In the genomic region with DNA sequence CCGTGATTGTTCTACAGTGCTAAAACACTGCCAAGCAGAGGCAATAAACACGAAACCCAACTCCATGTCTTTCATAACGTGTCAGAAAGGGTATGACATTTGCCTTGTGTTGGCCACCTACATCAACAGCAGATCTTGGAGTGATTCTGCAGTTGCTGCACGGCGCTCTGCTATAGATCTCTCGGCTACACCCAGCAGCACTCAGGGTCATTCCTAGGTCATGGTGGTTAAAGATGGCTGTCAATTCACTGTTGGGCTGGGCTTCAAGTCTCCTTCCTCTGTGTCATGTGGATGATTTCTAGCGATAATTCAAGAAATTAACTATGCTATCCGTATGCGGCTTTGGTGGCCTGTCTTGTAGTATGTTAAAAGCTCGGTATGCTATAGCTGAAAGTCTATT, we compare ENCODE assay signal across 29 mouse cellular contexts. TPM values are rescaled to one million over a fixed set of nuclear protein-coding genes. Genes with fewer than 3 reads are reported as not detected.
DNase-seq lines count a peak whose midpoint lies in the region; ATAC-seq lines count a peak whose summit lies in the region.
"Had no signal": no experiment of that assay in that cellular context is flagged by ENCODE, and none has a peak within 500 bp of the region (broad histone marks: within the 10 kb centered on the region; RNA-seq: fewer than 3 reads in every experiment).

No protein-coding gene starts in this region.

- no peak for DNase-seq in hindbrain, embryonic 14.5 days (ENCODE audit: low spot score)
- peak; percentile 68 for DNase-seq in R1 (ENCODE audit: low read depth, low spot score)
- DNase-seq in retina, postnatal 1 day = peak; percentile 29
- no peak for DNase-seq in kidney, postnatal 36 days
- DNase-seq: adrenal gland, postnatal 10 days; B cell, adult 2 months; cerebellum, adult 8-10 months; cerebellum, postnatal 25 days; heart, postnatal 14 days; kidney, adult 8-10 months; layer of hippocampus, adult 9-11 months; liver; right cerebral cortex, postnatal 14 days had no signal

- H3K27me3 ChIP-seq in hindbrain, embryonic 16.5 days (replicated peaks; ENCODE audit: control insufficient read depth, insufficient read depth, low read length) = no peaks in the 10 kb centered on the region
- H3K27me3 ChIP-seq in hindbrain, embryonic 14.5 days (ENCODE audit: control insufficient read depth, insufficient read depth, low read length) = no peaks in the 10 kb centered on the region
- no peaks in the 10 kb centered on the region for H3K27me3 ChIP-seq in neural tube, embryonic 12.5 days (replicated peaks)
- H3K27me3 ChIP-seq: hindbrain, embryonic 15.5 days; intestine, embryonic 15.5 days; liver, embryonic 15.5 days; stomach, embryonic 15.5 days had no signal

- H3K27ac ChIP-seq in hindbrain, embryonic 16.5 days (ENCODE audit: low read depth, low read length) = no peak overlapping the region
- H3K27ac ChIP-seq in hindbrain, embryonic 14.5 days = no peak overlapping the region
- H3K27ac ChIP-seq in neural tube, embryonic 12.5 days = no peak overlapping the region
- H3K27ac ChIP-seq: hindbrain, embryonic 15.5 days; intestine, embryonic 15.5 days; kidney, postnatal 0 days; liver, embryonic 15.5 days; midbrain, embryonic 10.5 days; stomach, embryonic 15.5 days had no signal

- no peak overlapping the region for H3K9ac ChIP-seq in hindbrain, embryonic 16.5 days (ENCODE audit: low read depth, low read length)
- H3K9ac ChIP-seq in hindbrain, embryonic 14.5 days = no peak overlapping the region
- H3K9ac ChIP-seq in neural tube, embryonic 12.5 days = no peak overlapping the region
- H3K9ac ChIP-seq: hindbrain, embryonic 15.5 days; intestine, embryonic 15.5 days; liver, embryonic 15.5 days; lung, embryonic 14.5 days; stomach, embryonic 15.5 days had no signal

- 0 out of 2 replicates have a peak, but pooled peaks have one; percentile 30 for ATAC-seq in hindbrain, embryonic 16.5 days
- no peak for ATAC-seq in hindbrain, embryonic 14.5 days (ENCODE audit: low FRiP score)
- no peak for ATAC-seq in neural tube, embryonic 12.5 days (ENCODE audit: low FRiP score, low read depth)
- ATAC-seq: intestine, embryonic 15.5 days had no signal

- H3K4me1 ChIP-seq in hindbrain, embryonic 16.5 days (ENCODE audit: control insufficient read depth, insufficient read depth, low read depth, low read length) = peaks cover 2% of the 10 kb centered on the region; the same call in 1 of the 2 replicates
- peaks cover 12% of the 10 kb centered on the region; the same call in 1 of the 2 replicates for H3K4me1 ChIP-seq in hindbrain, embryonic 14.5 days (replicated peaks; ENCODE audit: control insufficient read depth, insufficient read depth, low read length)
- H3K4me1 ChIP-seq in neural tube, embryonic 12.5 days = peaks cover 15% of the 10 kb centered on the region
- H3K4me1 ChIP-seq: intestine, embryonic 15.5 days; liver, embryonic 15.5 days; stomach, embryonic 15.5 days had no signal

- no peaks in the 10 kb centered on the region for H3K36me3 ChIP-seq in hindbrain, embryonic 16.5 days (ENCODE audit: control insufficient read depth, insufficient read depth, low read length)
- H3K36me3 ChIP-seq in hindbrain, embryonic 14.5 days (replicated peaks; ENCODE audit: control insufficient read depth, insufficient read depth) = no peaks in the 10 kb centered on the region
- no peaks in the 10 kb centered on the region for H3K36me3 ChIP-seq in neural tube, embryonic 12.5 days
- H3K36me3 ChIP-seq: hindbrain, embryonic 15.5 days; intestine, embryonic 15.5 days; liver, embryonic 15.5 days; midbrain, embryonic 10.5 days; stomach, embryonic 15.5 days had no signal

- no peak overlapping the region for H3K4me3 ChIP-seq in hindbrain, embryonic 16.5 days (ENCODE audit: low read length)
- H3K4me3 ChIP-seq in hindbrain, embryonic 14.5 days (replicated peaks; ENCODE audit: low read length) = no peak overlapping the region
- no peak overlapping the region for H3K4me3 ChIP-seq in neural tube, embryonic 12.5 days
- H3K4me3 ChIP-seq: erythroblast, embryonic 14.5 days; hindbrain, embryonic 15.5 days; intestine, embryonic 15.5 days; liver, embryonic 15.5 days; midbrain, embryonic 10.5 days; myocyte; stomach, embryonic 15.5 days had no signal

- no peaks in the 10 kb centered on the region for H3K9me3 ChIP-seq in hindbrain, embryonic 16.5 days (ENCODE audit: control insufficient read depth, low read length)
- H3K9me3 ChIP-seq in hindbrain, embryonic 14.5 days (ENCODE audit: control insufficient read depth, low read length) = no peaks in the 10 kb centered on the region
- H3K9me3 ChIP-seq in neural tube, embryonic 12.5 days = no peaks in the 10 kb centered on the region
- H3K9me3 ChIP-seq: hindbrain, embryonic 15.5 days; intestine, embryonic 15.5 days; liver, embryonic 15.5 days; midbrain, embryonic 10.5 days; stomach, embryonic 15.5 days had no signal

- H3K4me2 ChIP-seq in hindbrain, embryonic 16.5 days (ENCODE audit: low read length) = no peak overlapping the region
- no peak overlapping the region for H3K4me2 ChIP-seq in hindbrain, embryonic 14.5 days (replicated peaks)
- 0 out of 2 replicates have a peak overlapping the region, but pooled peaks have one; percentile 20 for H3K4me2 ChIP-seq in neural tube, embryonic 12.5 days (replicated peaks)
- H3K4me2 ChIP-seq: hindbrain, embryonic 15.5 days; intestine, embryonic 15.5 days; liver, embryonic 15.5 days; lung, embryonic 14.5 days; stomach, embryonic 15.5 days had no signal

- WGBS in hindbrain, embryonic 16.5 days = 57% methylated on average over 10 of the region's 10 CpGs
- WGBS in hindbrain, embryonic 14.5 days = 54% methylated on average over 10 of the region's 10 CpGs
- WGBS in neural tube, embryonic 12.5 days = 29% methylated on average over 10 of the region's 10 CpGs

RNA-seq across cellular contexts. Expression of a gene that starts 19.5 kb away (rescaled TPM):
- 1.8 and 2.0 TPM in 2 replicates for polyA plus RNA-seq in hindbrain, embryonic 16.5 days (2015; fragmentation: Nextera tagmentation; extraction: Ambion mirVana)
- polyA plus RNA-seq in hindbrain, embryonic 14.5 days (2014; fragmentation: Nextera tagmentation; extraction: Ambion mirVana) = 2.6 and 3.0 TPM in 2 replicates
- 4.7 and 5.0 TPM in 2 replicates for polyA plus RNA-seq in neural tube, embryonic 12.5 days (2016; fragmentation: Nextera tagmentation; extraction: Ambion mirVana)
- polyA plus RNA-seq: erythroblast, embryonic 14.5 days; forebrain, embryonic 11.5 days; forebrain, embryonic 16.5 days; midbrain, postnatal 0 days had no signal

RNA-seq across cellular contexts. Expression of a gene that starts 26.1 kb away (rescaled TPM):
- polyA plus RNA-seq in hindbrain, embryonic 16.5 days (2015; fragmentation: Nextera tagmentation; extraction: Ambion mirVana) = 20.3 and 22.5 TPM in 2 replicates
- 27.6 and 35.1 TPM in 2 replicates for polyA plus RNA-seq in hindbrain, embryonic 14.5 days (2014; fragmentation: Nextera tagmentation; extraction: Ambion mirVana)
- 25.6 and 34.2 TPM in 2 replicates for polyA plus RNA-seq in neural tube, embryonic 12.5 days (2016; fragmentation: Nextera tagmentation; extraction: Ambion mirVana)
- polyA plus RNA-seq: erythroblast, embryonic 14.5 days; forebrain, embryonic 11.5 days; forebrain, embryonic 16.5 days; midbrain, postnatal 0 days had no signal

RNA-seq across cellular contexts. Expression of a gene that starts 38.7 kb away (rescaled TPM):
- 3.4 and 3.6 TPM in 2 replicates for polyA plus RNA-seq in hindbrain, embryonic 16.5 days (2015; fragmentation: Nextera tagmentation; extraction: Ambion mirVana)
- polyA plus RNA-seq in hindbrain, embryonic 14.5 days (2014; fragmentation: Nextera tagmentation; extraction: Ambion mirVana) = 4.1 and 5.0 TPM in 2 replicates
- polyA plus RNA-seq in neural tube, embryonic 12.5 days (2016; fragmentation: Nextera tagmentation; extraction: Ambion mirVana) = 6.4 and 7.0 TPM in 2 replicates
- polyA plus RNA-seq: erythroblast, embryonic 14.5 days; forebrain, embryonic 11.5 days; forebrain, embryonic 16.5 days; heart, embryonic 14.5 days; midbrain, embryonic 10.5 days; midbrain, postnatal 0 days; small intestine, adult 2 months had no signal

RNA-seq across cellular contexts. Expression of a gene that starts 53.0 kb away (rescaled TPM):
- 5.6 and 8.8 TPM in 2 replicates for polyA plus RNA-seq in hindbrain, embryonic 16.5 days (2015; fragmentation: Nextera tagmentation; extraction: Ambion mirVana)
- polyA plus RNA-seq in hindbrain, embryonic 14.5 days (2014; fragmentation: Nextera tagmentation; extraction: Ambion mirVana) = 19.7 and 22.5 TPM in 2 replicates
- 7.1 and 9.7 TPM in 2 replicates for polyA plus RNA-seq in neural tube, embryonic 12.5 days (2016; fragmentation: Nextera tagmentation; extraction: Ambion mirVana)
- polyA plus RNA-seq: erythroblast, embryonic 14.5 days; forebrain, embryonic 11.5 days; forebrain, embryonic 16.5 days; midbrain, embryonic 10.5 days; midbrain, postnatal 0 days had no signal

Comparison
In these comparisons a context has a peak if more than half of its experiments do, and no peak if none do; other contexts are left out.
1. DNase-seq: peak in R1 (single experiment) and retina, postnatal 1 day (single experiment); none in hindbrain, embryonic 14.5 days (single experiment) and kidney, postnatal 36 days (0 of 2).